Mouse (Mus musculus): Measurements from ENCODE around the gene Tubgcp2. TPM values are rescaled to one million over a fixed set of nuclear protein-coding genes. Genes with fewer than 3 reads are reported as not detected.

Tubgcp2 gene
- polyA plus RNA-seq, 2 experiments, result 19.3 to 21.6 TPM

GRCm38 (mm10) chr7:139994202-139994601 lies 42.3 kb downstream of the Tubgcp2 start:
- Histone ChIP-seq H3K9me3 (ENCODE audit: control insufficient read depth, low read length) (no peaks in the 10 kb centered on the region), H3K9ac (replicated peaks) (no peak overlapping the region), H3K4me3 (ENCODE audit: insufficient read depth in 1 of 2, low read depth in 2 of 2, low read length in 2 of 2) (no peak overlapping the region), H3K27me3 (ENCODE audit: control insufficient read depth, insufficient read depth, low read length) (no peaks in the 10 kb centered on the region), H3K4me1 (replicated peaks; ENCODE audit: control insufficient read depth in 2 of 2, insufficient read depth in 2 of 2, low read length in 1 of 2) (no peaks in the 10 kb centered on the region), H3K36me3 (replicated peaks; ENCODE audit: control insufficient read depth, insufficient read depth, low read depth) (peaks cover 22% of the 10 kb centered on the region), H3K27ac (no peak overlapping the region), H3K4me2 (ENCODE audit: low read depth) (no peak overlapping the region)
- 56% methylated on average over 4 of the region's 4 CpGs for WGBS (ENCODE audit: insufficient replicate concordance)
- no peak for ATAC-seq (ENCODE audit: insufficient read depth)
- DNase-seq (ENCODE audit: low read depth in 3 of 3, low spot score in 3 of 3), result no peak
- TF ChIP-seq CTCF (IDR thresholded peaks at IDR 0.05; ENCODE audit: low read depth), result no peak
- TF ChIP-seq EP300 (IDR thresholded peaks at IDR 0.05; ENCODE audit: low read depth), result no peak

- TF ChIP-seq CTCF (IDR thresholded peaks at IDR 0.05; ENCODE audit: low read depth) (no peak), EP300 (IDR thresholded peaks at IDR 0.05; ENCODE audit: low read depth) (no peak)
- Histone ChIP-seq H3K9ac (replicated peaks) (no peak overlapping the region), H3K4me2 (ENCODE audit: low read depth) (no peak overlapping the region), H3K36me3 (replicated peaks; ENCODE audit: control insufficient read depth, insufficient read depth, low read depth) (peaks cover 22% of the 10 kb centered on the region), H3K27me3 (ENCODE audit: control insufficient read depth, insufficient read depth, low read length) (no peaks in the 10 kb centered on the region), H3K4me3 (ENCODE audit: insufficient read depth in 1 of 2, low read depth in 2 of 2, low read length in 2 of 2) (no peak overlapping the region), H3K9me3 (ENCODE audit: control insufficient read depth, low read length) (no peaks in the 10 kb centered on the region), H3K27ac (no peak overlapping the region), H3K4me1 (replicated peaks; ENCODE audit: control insufficient read depth in 2 of 2, insufficient read depth in 2 of 2, low read length in 1 of 2) (no peaks in the 10 kb centered on the region)
- ATAC-seq (ENCODE audit: insufficient read depth) (no peak), DNase-seq (ENCODE audit: low read depth in 3 of 3, low spot score in 3 of 3) (no peak)
- WGBS (ENCODE audit: insufficient replicate concordance), result 75% methylated on average over 6 of the region's 6 CpGs
Observed at GRCm38 (mm10) chr7:139993532-139993931, 42.9 kb downstream of the Tubgcp2 start.

- no peak within 1 kb of the TSS for H3K27ac ChIP-seq
- DNase-seq (ENCODE audit: low read depth in 3 of 3, low spot score in 3 of 3), result peak in 1 of 3 experiments; percentile 42
- no peak within 1 kb of the TSS for H3K4me3 ChIP-seq (ENCODE audit: insufficient read depth in 1 of 2, low read depth in 2 of 2, low read length in 2 of 2)
- H3K9ac ChIP-seq (replicated peaks), result no peak within 1 kb of the TSS
- H3K36me3 ChIP-seq (replicated peaks; ENCODE audit: control insufficient read depth, insufficient read depth, low read depth), result peaks cover 15% of the 10 kb centered on the region
- H3K4me1 ChIP-seq (replicated peaks; ENCODE audit: control insufficient read depth in 2 of 2, insufficient read depth in 2 of 2, low read length in 1 of 2), result no peaks in the 10 kb centered on the region
- 11% methylated on average over 7 of the region's 7 CpGs for WGBS (ENCODE audit: insufficient replicate concordance)
- no peak within 1 kb of the TSS for H3K4me2 ChIP-seq (ENCODE audit: low read depth)
- peak; percentile 71 for ATAC-seq (ENCODE audit: insufficient read depth)
- no peaks in the 10 kb centered on the region for H3K27me3 ChIP-seq (ENCODE audit: control insufficient read depth, insufficient read depth, low read length)
- no peak for TF ChIP-seq CTCF (IDR thresholded peaks at IDR 0.05; ENCODE audit: low read depth)
- TF ChIP-seq EP300 (IDR thresholded peaks at IDR 0.05; ENCODE audit: low read depth), result no peak
- no peaks in the 10 kb centered on the region for H3K9me3 ChIP-seq (ENCODE audit: control insufficient read depth, low read length)
Observed at GRCm38 (mm10) chr7:139992406-139992805, 44.1 kb downstream of the Tubgcp2 start, which contains the start of gene Adam8. Gene Adam8 (minus strand): TSS chr7:139992562.

GRCm38 (mm10) chr7:139990864-139991394 lies 45.5 kb downstream of the Tubgcp2 start:
- 58% methylated on average over 8 of the region's 8 CpGs for WGBS (ENCODE audit: insufficient replicate concordance)
- no peaks in the 10 kb centered on the region for H3K9me3 ChIP-seq (ENCODE audit: control insufficient read depth, low read length)
- H3K9ac ChIP-seq (replicated peaks), result no peak overlapping the region
- H3K4me2 ChIP-seq (ENCODE audit: low read depth), result no peak overlapping the region
- DNase-seq (ENCODE audit: low read depth in 3 of 3, low spot score in 3 of 3) (no peak), ATAC-seq (ENCODE audit: insufficient read depth) (no peak)
- peaks cover 3% of the 10 kb centered on the region; the same call in 1 of the 2 replicates for H3K36me3 ChIP-seq (replicated peaks; ENCODE audit: control insufficient read depth, insufficient read depth, low read depth)
- no peak for TF ChIP-seq CTCF (IDR thresholded peaks at IDR 0.05; ENCODE audit: low read depth)
- TF ChIP-seq EP300 (IDR thresholded peaks at IDR 0.05; ENCODE audit: low read depth), result no peak
- H3K4me1 ChIP-seq (replicated peaks; ENCODE audit: control insufficient read depth in 2 of 2, insufficient read depth in 2 of 2, low read length in 1 of 2), result no peaks in the 10 kb centered on the region
- H3K27me3 ChIP-seq (ENCODE audit: control insufficient read depth, insufficient read depth, low read length), result no peaks in the 10 kb centered on the region
- no peak overlapping the region for H3K27ac ChIP-seq
- H3K4me3 ChIP-seq (ENCODE audit: insufficient read depth in 1 of 2, low read depth in 2 of 2, low read length in 2 of 2), result no peak overlapping the region

- H3K4me2 ChIP-seq (ENCODE audit: low read depth), result no peak overlapping the region
- DNase-seq (ENCODE audit: low read depth in 3 of 3, low spot score in 3 of 3) (no peak), ATAC-seq (ENCODE audit: insufficient read depth) (no peak)
- H3K9ac ChIP-seq (replicated peaks), result no peak overlapping the region
- no peak overlapping the region for H3K27ac ChIP-seq
- WGBS (ENCODE audit: insufficient replicate concordance), result 52% methylated on average over 9 of the region's 9 CpGs
- H3K4me1 ChIP-seq (replicated peaks; ENCODE audit: control insufficient read depth in 2 of 2, insufficient read depth in 2 of 2, low read length in 1 of 2), result no peaks in the 10 kb centered on the region
- no peak overlapping the region for H3K4me3 ChIP-seq (ENCODE audit: insufficient read depth in 1 of 2, low read depth in 2 of 2, low read length in 2 of 2)
- no peaks in the 10 kb centered on the region for H3K9me3 ChIP-seq (ENCODE audit: control insufficient read depth, low read length)
- no peaks in the 10 kb centered on the region for H3K27me3 ChIP-seq (ENCODE audit: control insufficient read depth, insufficient read depth, low read length)
- H3K36me3 ChIP-seq (replicated peaks; ENCODE audit: control insufficient read depth, insufficient read depth, low read depth), result no peaks in the 10 kb centered on the region
- TF ChIP-seq EP300 (IDR thresholded peaks at IDR 0.05; ENCODE audit: low read depth) (no peak), CTCF (IDR thresholded peaks at IDR 0.05; ENCODE audit: low read depth) (no peak)
Observed at GRCm38 (mm10) chr7:139988272-139988671, 48.2 kb downstream of the Tubgcp2 start.
